Mouse (Mus musculus) heart, embryonic 11.5 days (tissue): ENCODE measurements around the gene Lrrc49. TPM values are rescaled to one million over a fixed set of nuclear protein-coding genes. Genes with fewer than 3 reads are reported as not detected.

Source experiments
- polyA plus RNA-seq: library from polyadenylated mRNA; unstranded; fragments of >200 nt; fragmentation: Nextera tagmentation; extraction: Ambion mirVana; gene quantifications from 2 replicates; pipeline ENCODE4 v1.2.1, GENCODE M21; 2014

Gene Lrrc49
- polyA plus RNA-seq, 1 experiment from 2014 or later, result 9.3 TPM

Other genes starting within 250 kb of the Lrrc49 start
- gene Thsd4, start 166.1 kb downstream of the Lrrc49 start, polyA plus RNA-seq, result 10.6 and 14.6 TPM in 2 replicates
- gene Larp6, start 24.8 kb upstream of the Lrrc49 start, polyA plus RNA-seq, result 0.40 and 0.92 TPM in 2 replicates
- gene Uaca, start 106.4 kb upstream of the Lrrc49 start, polyA plus RNA-seq, result 19.2 and 26.8 TPM in 2 replicates